Mouse (Mus musculus): ENCODE measurements around the gene Phactr3.
"Not testable (repeated sequence)": the region's sequence is repeated elsewhere in the genome, so short reads cannot be mapped to it uniquely, and the experiment has no call there.

Phactr3 gene

DNA sequence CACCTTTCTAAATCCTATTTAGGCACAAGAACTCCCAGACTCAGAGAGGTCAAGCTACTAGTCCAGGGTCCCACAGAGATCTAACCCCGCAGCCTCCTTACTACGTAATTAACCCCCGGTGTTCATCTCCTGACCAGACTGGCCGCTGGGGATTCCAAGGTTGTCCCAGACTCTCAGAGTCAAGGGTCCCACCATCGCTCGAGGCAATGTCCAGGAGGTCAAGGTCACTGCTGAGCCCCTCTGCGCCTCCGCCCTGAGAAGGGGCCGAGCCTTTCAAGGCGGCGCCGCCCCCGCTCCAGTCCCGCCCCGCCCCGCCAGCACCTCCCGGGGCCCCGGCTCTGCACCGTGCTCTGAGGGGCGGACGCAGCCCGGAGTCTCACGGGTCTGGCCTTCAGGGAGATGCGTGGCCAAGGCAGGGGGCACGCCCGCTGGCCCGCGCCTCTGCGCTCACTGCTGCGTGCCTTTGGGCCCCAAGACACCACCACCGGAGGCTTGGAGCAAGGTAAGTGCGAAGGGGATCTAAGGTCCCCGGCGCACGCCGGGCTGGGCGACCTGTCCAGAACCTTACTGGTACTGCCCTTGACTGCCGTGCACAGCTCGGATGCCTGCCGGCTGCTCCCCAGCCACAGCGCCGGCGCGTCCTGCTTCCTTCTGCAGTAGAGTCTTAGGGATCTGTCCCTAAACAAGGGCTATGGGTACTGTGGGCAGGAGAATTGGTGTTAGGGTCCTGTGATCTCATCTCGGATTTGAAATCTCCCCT, at the start of gene Phactr3:
TSS of gene Phactr3 (plus strand) at position 175 of the 760 bp plus-strand sequence.
- peak in 1 of 2 experiments; percentile 45 for DNase-seq

DNA sequence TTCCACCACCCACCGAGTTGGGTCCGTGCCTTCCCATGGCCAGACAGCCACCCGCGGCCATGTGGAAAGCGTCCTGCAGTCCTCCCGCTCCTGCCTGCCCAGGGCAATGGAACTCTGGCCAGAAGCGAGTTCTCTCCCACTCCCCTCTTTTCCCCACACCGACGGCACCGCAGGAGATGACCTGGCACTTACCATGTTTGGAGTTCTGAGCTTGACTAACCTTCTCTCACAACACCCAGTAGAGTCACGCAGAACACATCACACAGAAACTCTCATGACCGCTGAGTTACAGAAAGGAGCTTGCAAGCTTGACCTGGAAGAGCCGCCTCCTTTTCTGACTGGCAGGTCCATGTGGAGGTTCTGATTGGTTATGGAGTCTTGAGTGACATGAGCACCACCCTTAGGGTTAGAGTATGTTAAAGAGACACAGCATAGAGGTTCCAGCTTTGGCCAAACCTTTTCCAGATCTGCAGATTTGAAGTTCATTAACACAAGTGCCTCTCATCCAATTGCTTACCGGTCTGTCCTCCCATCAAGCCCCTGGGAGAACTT, 40.5 kb upstream of the Phactr3 start, which contains the start of gene Zfp931:
TSS of gene Zfp931 (minus strand) at position 311 of the 552 bp plus-strand sequence.
- not testable (repeated sequence) for DNase-seq

DNA sequence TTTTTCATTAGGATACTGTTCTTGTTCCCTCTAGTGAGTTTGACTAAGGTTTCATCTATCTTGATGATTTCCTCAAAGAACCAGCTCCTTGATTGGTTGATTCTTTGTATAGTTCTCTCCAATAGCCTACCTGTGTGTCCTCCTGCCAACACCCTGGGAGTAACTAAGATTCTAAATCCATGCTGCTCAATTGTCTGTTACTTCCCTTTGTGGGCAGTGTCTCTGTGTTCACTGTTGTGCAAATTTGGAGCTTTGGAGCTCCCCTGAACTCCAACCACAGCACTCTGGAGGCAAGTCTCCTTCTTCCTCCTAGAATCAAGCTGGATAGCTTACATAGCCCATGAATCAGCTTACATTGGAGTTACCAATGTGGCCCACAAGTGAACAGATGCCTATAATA, 29.2 kb upstream of the Phactr3 start:
- no peak for DNase-seq

DNA sequence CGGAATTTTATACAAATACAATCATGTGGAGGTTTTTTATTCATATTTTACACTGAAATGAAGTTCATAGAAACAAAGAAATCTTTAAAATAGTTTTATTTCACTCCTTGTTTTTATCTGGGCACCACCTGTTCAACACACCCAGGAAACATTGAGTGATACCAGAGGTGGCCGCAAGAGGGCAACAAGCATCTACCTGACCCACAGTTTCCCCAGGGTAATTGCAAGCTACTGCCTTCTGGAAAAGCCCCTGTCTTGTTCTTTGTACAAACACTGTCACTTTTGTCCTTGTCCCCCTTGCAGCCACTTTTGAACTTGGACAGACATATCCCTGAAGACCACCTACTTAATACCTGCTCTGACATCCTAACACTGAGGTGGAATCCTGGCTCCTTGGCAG, 20.8 kb upstream of the Phactr3 start:
- DNase-seq = peak; percentile 21 to 41

DNA sequence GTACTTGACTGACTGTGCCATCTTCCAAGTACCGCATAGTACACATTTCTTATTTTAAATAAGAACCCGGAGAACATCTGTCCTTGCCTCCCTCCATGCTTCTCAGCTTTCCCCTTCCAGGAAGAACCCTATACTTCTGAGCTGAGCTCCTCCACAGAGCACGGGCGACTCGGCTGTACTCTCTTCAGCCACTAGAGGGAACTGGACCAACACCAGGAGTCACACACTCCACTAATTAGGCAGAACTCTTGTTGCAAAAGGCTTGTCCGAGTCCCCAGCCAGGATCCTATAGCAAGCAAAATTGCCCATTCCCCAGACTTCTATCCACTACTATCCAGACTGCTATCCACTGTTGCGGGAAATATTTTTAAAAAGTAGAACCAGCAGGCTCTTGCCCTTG, 16.8 kb upstream of the Phactr3 start:
- DNase-seq = peak; percentile 52 to 53

DNA sequence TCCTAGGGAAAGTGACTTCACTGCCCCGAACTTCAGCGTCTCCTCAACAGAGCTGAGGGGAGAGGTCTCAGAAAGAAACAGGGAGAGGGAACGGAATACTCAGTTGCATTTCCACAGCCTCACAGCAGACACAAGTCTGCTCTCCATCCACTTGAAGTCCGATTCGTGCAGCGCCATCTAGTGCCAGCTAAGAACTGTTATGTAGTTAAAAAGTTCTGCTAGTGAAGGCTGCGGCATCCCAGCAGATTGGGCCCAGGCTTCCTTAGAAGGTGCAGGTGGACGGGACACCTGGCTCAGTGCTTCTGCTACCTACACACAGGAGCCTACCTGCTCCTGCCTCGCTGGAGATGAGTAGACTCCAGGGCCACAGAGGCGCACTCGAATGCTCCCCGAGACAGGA, 829 bp upstream of the Phactr3 start:
- peak; percentile 43 to 46 for DNase-seq

DNA sequence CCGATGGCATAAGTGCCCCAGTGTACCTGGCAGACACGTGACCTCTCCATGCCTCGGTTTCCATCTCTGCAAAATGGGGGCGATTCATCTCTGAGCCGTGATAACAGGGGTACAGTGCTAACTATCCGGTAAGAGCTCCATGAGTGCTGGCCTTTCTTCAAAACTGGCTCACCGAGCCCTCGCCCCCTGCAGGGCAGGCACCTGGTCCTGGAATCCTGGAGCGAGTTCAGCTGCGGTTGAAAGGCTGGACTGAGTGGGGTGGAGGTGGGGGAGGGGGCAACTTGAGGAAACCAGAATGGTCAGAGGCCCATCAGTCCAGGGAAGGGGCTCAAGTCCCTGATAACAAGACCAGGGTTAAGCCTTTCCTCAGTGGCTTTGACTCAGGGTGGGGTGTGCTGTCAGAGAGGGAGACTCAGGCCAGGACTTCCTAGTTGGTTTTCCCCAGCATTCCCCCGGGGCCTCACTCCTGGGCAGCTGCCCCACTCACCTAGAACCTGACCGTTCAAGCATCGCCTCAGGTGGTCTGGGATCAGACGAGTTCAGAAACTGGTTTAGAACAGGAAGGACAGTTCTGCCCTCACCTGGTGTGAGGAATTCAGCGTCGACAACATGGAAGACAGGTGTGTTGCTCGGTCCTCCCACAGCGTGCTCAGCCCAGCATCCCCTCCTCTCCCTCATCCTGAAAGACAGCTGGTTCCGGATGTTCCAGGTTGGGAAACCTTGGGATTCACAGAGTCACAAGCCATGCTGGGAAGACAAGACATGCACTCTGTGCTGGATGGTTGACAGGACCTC, 983 bp downstream of the Phactr3 start:
- DNase-seq = peak in 1 of 2 experiments; percentile 16

DNA sequence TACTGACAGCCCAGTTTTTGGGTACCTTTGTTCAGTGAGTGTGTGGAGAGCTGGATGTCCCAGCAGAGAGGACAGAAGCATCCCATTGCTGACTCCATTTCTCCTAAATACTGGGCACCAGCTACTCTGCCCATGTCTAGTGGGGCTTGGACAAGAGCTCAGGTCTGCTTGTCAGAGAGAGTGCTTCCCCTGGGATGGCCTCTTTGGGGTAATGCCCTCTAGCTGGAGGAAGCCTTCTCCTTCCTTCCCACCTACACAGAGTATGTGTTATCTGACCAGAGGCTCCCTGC, 1.5 kb downstream of the Phactr3 start:
- DNase-seq = no peak

DNA sequence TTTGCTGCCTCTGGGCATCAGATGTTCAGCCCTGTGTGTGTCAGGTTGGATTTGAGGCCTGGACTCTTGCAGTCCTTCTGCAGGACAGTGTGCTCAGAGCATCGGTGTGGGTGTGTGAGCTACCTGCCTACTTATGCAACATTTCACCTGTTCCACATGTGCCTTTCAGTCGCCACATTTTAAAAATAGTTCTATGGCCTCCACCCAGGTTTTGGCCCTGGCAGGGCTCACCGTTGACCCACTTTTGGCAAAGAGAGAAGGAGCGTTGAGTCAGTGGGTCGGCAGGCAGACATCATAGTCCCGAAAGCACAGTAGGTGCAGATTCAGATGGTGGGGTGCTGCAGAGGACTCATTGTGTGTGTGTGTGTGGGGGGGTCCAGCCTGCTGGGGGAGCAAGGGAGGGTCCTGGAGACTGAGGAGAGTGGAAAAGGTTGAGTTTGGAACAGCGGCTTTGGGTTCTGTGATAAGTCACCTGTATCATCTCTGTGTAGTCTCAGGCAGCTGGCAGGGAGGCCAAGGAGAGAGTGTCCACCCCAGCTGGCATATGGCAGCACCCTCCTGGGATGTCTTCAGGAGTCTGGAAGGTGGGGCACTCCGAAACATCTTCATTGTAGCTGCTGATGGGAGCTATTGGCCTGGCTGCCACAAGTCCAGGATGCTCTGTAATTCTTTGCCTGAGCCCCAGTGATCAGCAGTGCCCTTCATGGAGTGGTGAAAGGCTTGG, 2.0 kb downstream of the Phactr3 start:
- peak in 1 of 2 experiments; percentile 15 for DNase-seq

DNA sequence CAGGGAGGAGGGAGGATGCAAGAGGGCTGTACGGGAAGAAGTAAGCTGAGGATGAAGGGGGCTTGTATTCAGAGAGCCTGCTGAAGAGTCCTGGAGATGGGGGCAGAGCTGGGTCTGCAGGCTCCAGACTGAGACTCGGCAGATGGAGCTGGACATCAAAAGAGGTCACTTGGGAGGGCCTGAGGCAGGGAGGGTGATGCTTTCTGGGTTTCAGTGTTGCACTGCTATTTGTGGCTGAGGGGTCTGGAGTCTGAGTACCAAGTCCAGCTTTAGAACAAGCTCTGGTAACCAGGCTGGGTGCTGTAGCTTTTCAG, 2.6 kb downstream of the Phactr3 start:
- DNase-seq = peak in 1 of 2 experiments; percentile 7

DNA sequence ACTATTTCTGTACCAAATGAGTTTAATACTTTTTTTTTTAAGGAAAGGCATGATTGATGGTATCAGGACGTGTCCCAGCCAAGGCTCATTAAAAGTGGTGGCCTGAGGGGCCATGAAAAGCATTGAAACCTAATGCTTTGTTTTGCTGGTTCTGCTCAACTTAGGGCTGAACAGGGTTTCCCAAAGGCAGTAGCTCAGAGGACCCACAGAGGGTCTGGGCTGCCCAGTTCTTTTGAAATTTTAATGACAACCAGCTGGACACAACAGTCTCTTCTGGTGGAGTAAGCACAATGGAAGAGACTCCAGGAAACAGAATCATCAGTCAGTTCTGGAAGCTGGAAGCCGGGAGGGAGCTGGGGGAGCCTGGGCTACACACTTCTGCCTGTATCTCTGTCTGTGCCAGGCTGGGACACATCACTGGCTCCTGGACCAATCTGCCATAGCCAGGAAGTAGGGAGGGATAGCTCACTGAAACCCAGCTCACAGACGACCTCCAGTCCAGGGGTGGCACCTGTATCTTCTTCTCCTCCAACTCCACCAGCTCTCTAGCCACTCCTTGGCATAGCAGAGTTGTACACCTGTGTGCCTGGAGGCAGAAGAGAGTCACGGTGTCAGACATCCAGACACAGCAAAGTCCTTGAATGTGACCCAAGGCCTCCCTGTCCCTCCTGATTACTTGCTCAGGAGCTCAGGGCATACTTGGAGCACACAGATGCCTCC, 3.3 kb downstream of the Phactr3 start:
- peak in 1 of 2 experiments; percentile 47 for DNase-seq

DNA sequence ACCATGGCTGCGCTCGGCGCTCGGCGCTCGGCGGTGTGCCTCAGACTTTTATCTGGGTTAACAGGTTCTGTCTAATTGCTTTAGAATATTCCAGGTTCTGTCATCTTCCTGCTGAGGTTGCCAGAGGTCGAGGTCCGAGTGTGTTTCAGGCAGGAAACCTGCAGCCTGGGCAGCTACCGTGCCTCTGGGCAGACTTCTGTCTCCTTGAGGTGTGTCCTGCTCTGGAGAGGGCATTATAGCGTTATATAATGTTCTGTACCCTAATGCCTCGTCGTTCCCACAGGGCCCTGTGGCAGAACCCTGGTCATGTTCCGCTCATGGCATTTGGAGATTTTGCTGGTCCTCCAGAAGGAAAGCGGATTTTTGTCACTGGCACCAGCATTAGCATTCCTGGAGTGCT, 4.7 kb downstream of the Phactr3 start:
- peak in 1 of 2 experiments; percentile 9 for DNase-seq

DNA sequence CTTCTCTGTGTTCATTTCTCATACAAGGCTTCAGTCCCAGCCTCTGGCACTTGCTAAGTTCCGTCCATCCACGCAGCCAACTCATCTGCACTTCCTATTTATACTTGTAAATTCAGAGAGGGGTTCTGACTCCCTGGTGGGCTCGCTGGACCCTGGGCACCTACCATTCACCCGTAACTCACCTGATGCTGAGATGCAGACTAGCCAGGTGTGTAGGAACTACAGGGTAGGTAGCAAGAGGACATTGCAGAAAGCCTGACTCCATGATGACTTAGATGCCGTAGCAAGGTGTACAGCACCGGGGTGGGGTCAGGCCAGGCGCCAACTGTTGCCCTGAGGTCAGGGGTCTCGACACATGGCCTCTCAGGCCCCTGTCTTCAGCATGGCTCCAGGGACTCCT, 6.7 kb downstream of the Phactr3 start:
- peak in 1 of 2 experiments; percentile 17 for DNase-seq

DNA sequence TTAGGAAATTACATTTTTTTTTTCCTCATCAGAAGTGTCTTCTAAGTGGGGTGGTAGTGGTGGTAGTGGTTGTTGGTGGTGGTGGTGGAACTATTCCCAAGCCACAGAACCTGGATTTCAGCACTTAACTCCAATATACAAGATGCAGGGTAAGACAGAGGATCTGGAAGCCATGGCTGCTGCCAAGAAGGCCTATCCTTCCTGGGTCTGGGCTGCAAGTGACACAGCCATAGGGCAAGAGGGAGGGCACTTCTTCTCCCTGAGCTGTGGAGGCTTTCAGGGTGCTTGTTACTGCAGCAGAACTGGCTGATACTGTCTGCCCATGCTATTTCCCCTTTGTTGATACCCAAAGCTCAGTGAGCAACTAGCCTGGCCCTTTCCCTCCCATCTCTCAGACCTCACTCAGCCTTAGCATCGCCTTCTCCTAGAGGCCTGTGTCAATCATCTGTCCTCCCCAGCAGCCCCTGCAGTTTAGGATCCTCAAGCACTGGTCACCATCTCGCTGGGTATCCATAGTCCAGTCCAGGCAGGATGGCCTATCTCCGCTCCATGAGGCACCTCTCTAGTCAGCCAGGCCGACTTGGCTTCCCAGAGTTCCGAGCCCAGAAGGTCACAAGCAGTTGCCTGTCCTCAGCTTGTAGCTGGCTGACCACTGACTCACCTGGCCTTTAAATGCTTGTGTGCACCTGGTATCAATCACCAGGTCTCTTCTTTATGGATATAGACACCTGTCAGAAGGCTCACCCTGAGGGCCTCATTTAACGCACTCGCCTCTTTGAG, 7.5 kb downstream of the Phactr3 start:
- peak in 1 of 2 experiments; percentile 14 for DNase-seq

DNA sequence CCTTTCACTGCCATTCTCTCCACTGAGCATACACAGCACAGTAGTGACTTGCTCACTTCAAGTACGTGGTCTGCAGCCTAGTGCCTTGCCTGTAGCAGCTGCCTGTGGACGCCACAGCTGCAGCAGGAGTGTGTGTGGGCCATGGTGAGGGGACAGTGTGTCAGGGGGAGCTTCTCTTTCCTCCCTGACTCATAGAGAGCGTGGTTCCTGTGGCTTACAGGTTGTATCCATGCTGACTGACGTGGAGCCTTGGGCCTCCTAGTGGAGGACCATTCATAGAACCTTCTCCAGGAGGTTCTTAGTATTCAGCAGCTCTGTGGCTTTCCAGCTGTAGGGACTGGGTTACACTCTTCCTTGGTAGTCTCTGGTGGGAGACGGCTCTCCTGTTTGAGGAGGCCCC, 9.8 kb downstream of the Phactr3 start:
- peak in 1 of 2 experiments; percentile 21 for DNase-seq

DNA sequence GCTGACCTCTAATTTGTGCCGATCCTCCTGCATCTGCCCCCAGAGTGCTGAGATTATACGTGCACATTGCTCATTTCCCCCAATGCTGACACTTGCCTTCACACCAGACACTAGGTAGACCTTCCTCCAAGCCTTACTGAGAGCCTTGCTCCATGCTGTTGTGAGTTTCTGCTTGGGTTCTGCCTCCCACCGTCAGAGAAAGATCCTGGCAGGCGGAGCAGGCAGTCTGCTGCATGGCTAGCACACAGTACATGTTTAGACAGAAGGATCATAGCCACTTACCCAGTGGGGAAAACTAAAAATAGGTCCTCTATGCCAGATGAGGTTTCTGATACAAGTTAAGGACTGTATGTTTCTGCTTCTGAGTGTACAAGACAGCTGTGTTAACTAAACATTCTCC, 10.4 kb downstream of the Phactr3 start:
- DNase-seq = peak in 1 of 2 experiments; percentile 75

DNA sequence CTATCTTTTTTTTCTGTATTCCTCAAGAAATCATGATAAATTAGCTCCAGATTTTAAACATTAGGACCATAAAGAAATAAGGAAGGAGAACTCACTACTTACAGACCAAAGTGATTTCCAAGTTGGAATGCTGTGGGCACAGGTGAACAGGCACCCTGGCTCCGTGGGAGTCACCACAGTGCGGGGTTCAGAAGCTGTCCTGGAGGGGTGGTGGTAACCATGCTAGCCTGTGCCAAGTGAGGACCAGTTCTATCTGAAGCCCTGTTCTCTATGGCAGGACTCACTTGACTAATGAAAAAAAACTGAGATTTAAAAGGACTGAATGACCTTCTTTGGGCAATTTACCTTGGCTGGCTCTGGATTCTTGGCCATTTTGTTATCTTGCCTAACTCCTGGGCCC, 10.9 kb downstream of the Phactr3 start:
- DNase-seq = peak in 1 of 2 experiments; percentile 24

DNA sequence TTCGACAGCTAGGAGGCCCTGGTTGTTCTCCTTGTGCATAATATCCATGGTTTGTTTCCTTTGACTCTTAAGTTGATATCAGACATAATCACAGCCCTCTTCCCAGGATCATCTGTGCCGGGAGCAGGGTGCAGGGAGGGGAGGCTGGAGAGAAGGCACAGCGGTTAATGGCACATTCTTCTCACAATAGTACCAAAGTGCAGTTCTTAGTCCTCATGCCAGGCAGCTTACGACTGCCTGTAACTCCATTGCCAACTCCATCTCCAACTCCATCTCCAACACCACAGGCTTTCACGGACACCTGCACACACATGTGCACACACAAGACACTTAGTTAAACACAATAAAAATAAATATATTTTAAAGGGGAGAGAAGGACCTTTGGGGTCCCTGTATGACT, 11.8 kb downstream of the Phactr3 start:
- DNase-seq = peak in 1 of 2 experiments; percentile 12

DNA sequence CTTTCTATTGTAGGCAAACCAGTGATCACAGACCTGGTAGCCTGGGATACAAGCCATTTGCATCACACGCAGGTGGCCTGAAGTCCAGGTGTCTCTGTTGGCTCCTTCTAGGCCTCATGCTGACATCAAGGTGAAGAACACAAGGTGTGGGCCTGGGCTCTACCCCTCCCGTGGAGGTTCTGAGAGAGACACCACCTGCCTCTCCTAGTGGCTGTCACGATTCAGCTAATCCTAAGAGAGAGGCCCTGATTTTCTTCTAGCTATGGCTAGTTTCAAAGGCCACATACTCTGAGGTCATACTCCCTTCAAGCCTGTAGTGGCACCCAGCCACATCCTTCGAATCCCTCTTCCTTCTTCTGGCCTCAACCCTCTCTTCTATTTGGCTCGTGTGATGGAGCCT, 12.2 kb downstream of the Phactr3 start:
- DNase-seq = peak in 1 of 2 experiments; percentile 13

DNA sequence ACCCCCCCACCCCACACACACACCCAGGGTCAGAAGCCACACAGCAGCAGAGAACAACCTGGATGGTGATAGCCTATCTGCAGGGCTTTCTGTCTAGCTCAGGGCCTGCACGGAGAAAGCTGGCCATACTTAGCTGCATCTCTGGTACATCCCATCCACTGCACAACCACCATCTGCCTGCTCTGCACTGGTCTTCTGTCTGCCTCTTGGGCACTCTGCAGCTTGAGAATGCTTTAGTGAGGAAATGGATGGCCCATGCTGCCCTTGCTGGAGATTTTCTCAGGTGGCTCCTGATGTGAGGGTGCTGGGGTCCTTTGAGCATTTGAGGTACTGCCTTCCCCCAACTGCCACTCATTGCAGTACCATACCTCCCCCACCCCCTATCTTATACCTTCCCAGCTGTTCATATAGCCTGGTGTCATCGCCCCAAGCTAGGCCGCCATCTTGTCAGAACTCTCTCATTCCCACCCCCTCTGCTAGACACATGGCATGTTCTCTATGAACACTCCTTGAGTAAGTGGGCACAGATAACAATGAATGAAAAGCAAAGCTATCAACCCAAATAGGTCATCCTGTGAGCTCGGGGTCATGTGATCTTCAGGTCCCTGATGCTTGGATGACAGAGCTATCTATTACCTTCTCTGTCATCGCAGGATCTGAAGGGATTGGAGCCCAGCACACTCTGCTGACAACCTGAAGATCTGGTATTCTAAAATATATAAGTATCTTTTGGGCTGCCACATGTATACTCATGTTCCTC, 13.0 kb downstream of the Phactr3 start:
- DNase-seq = peak in 1 of 2 experiments; percentile 8

DNA sequence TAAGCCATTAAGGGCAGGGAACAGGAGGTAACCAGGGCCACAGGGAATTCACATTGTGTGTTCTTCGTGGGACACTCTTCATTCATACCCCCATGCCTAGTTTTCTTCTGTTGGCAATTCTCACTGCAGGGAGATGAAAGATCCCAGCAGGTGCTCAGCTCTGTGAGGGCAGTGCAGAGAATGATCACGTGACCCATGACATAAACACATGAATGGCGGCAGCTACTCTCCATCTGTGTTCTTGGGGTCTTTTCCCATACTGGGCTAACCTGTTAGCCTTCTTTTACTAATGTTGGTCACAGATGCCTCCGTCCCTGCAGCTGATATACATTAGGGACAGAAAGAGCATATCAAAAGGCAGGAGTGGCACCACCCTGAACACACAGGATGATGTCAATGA, 16.9 kb downstream of the Phactr3 start:
- DNase-seq = no peak
